Mouse (Mus musculus) C2C12 (cell line): ENCODE results near the gene Rec114.

Experiments used
- CTCF ChIP-seq: IDR thresholded peaks from one replicate; pipeline ENCODE4 v1.5.1; 2011; ENCODE audit not compliant: control insufficient read depth, insufficient read depth, insufficient read length
- FOSL1 ChIP-seq: IDR thresholded peaks from one replicate; pipeline ENCODE4 v1.8.0; 2011; ENCODE audit warnings: mild to moderate bottlenecking, low read length; ENCODE audit not compliant: poor library complexity, insufficient read depth, severe bottlenecking
- MAX ChIP-seq: IDR thresholded peaks from one replicate; pipeline ENCODE4 v1.6.1; 2011; ENCODE audit warnings: mild to moderate bottlenecking, control low read depth
- MYOD1 ChIP-seq: IDR thresholded peaks from one replicate; pipeline ENCODE4 v1.6.1; 2011; ENCODE audit warnings: low read depth; ENCODE audit not compliant: control insufficient read depth, insufficient read length
- USF1 ChIP-seq: IDR thresholded peaks from one replicate; pipeline ENCODE4 v1.6.1; 2011; ENCODE audit warnings: low read depth, mild to moderate bottlenecking, control low read depth, moderate library complexity

- TF ChIP-seq CTCF = no peak
- no peak for TF ChIP-seq MAX
- TF ChIP-seq MYOD1 = no peak
- TF ChIP-seq USF1 = no peak
- no peak for TF ChIP-seq FOSL1
These were observed 94.5 kb downstream of the Rec114 start for GRCm38 (mm10) chr9:58649265-58649626.
